Mouse (Mus musculus) midbrain, embryonic 12.5 days (tissue): Measurements from ENCODE around the gene Uox. TPM values are rescaled to one million over a fixed set of nuclear protein-coding genes. Genes with fewer than 3 reads are reported as not detected.

Experiments
- ATAC-seq: fragments of 200-750 bp; cut with Nextera tagmentation; 2 replicates; pipeline ENCODE4 v1.8.0; 2017; ENCODE audit warnings: low read depth, moderate TSS enrichment, moderate library complexity; ENCODE audit not compliant: low FRiP score
- H3K27ac ChIP-seq: fragments of 300-500 bp; sonication (generic); replicated peaks from 2 replicates; pipeline ENCODE4 v1.5.1; 2016; ENCODE audit warnings: mild to moderate bottlenecking
- H3K27me3 ChIP-seq: fragments of 300-500 bp; sonication (generic); 2 replicates; pipeline ENCODE4 v1.6.1; 2016; ENCODE audit warnings: mild to moderate bottlenecking
- H3K36me3 ChIP-seq: fragments of 300-500 bp; sonication (generic); 2 replicates; pipeline ENCODE4 v1.6.1; 2016
- H3K4me1 ChIP-seq: fragments of 300-500 bp; sonication (generic); 2 replicates; pipeline ENCODE4 v1.6.1; 2016
- H3K4me2 ChIP-seq: fragments of 300-500 bp; sonication (generic); replicated peaks from 2 replicates; pipeline ENCODE4 v1.6.1; 2016; ENCODE audit warnings: mild to moderate bottlenecking, moderate library complexity
- H3K4me3 ChIP-seq: fragments of 300-500 bp; sonication (generic); 2 replicates; pipeline ENCODE4 v1.5.1; 2016; ENCODE audit warnings: mild to moderate bottlenecking
- H3K9ac ChIP-seq: fragments of 300-500 bp; sonication (generic); replicated peaks from 2 replicates; pipeline ENCODE4 v1.6.1; 2016; ENCODE audit warnings: mild to moderate bottlenecking, moderate library complexity
- H3K9me3 ChIP-seq: fragments of 300-500 bp; sonication (generic); 2 replicates; pipeline ENCODE4 v1.6.1; 2016; ENCODE audit warnings: mild to moderate bottlenecking
- WGBS: fragments of 180-500 bp; shearing (Covaris S2); methylation state at CpG from one replicate; pipeline ENCODE4 v1.1.7; 2016; 5-methylcytosine and 5-hydroxymethylcytosine counted together
- polyA plus RNA-seq: library from polyadenylated mRNA; unstranded; fragments of >200 nt; fragmentation: Nextera tagmentation; extraction: Ambion mirVana; gene quantifications from 2 replicates; pipeline ENCODE4 v1.2.1, GENCODE M21; 2016

Gene Uox
- not detected in 2 replicates for polyA plus RNA-seq

GRCm38 (mm10) chr3:146570148-146570782 is at the start of gene Uox:
Gene Uox, plus strand, starts transcription at chr3:146570426.
- Histone ChIP-seq H3K27ac (no peak within 1 kb of the TSS), H3K27me3 (no peaks in the 10 kb centered on the region), H3K36me3 (no peaks in the 10 kb centered on the region), H3K4me1 (no peaks in the 10 kb centered on the region), H3K9me3 (no peaks in the 10 kb centered on the region), H3K4me3 (no peak within 1 kb of the TSS), H3K9ac (no peak within 1 kb of the TSS), H3K4me2 (no peak within 1 kb of the TSS)
- ATAC-seq: no peak
- 83% methylated on average over 10 of the region's 10 CpGs for WGBS

- H3K36me3 ChIP-seq: peaks cover 18% of the 10 kb centered on the region
- under 1% methylated on average over 50 of the region's 82 CpGs for whole genome bisulfite sequencing
- no peaks in the 10 kb centered on the region for H3K4me1 ChIP-seq
- H3K9ac ChIP-seq: peak within 1 kb of the TSS; percentile 76
- H3K9me3 ChIP-seq: no peaks in the 10 kb centered on the region
- H3K4me3 ChIP-seq: peak within 1 kb of the TSS; percentile 81
- H3K27ac ChIP-seq: peak within 1 kb of the TSS; percentile 96
- H3K27me3 ChIP-seq: no peaks in the 10 kb centered on the region
- ATAC-seq: peak; percentile 95
- H3K4me2 ChIP-seq: peak within 1 kb of the TSS; percentile 64
Measured at GRCm38 (mm10) chr3:146520798-146521651, 49.2 kb upstream of the Uox start, which contains the start of gene Rpf1. Gene Rpf1, minus strand, starts transcription at chr3:146521429.

GRCm38 (mm10) chr3:146521652-146522020 is 48.6 kb upstream of the Uox start:
- peak overlapping the region; percentile 81 for H3K4me3 ChIP-seq
- H3K36me3 ChIP-seq: peaks cover 18% of the 10 kb centered on the region
- 19% methylated on average over 8 of the region's 8 CpGs for WGBS
- peak overlapping the region; percentile 64 for H3K4me2 ChIP-seq
- no peaks in the 10 kb centered on the region for H3K4me1 ChIP-seq
- no peaks in the 10 kb centered on the region for H3K9me3 ChIP-seq
- peak overlapping the region; percentile 76; the same call in 1 of the 2 replicates for H3K9ac ChIP-seq
- no peaks in the 10 kb centered on the region for H3K27me3 ChIP-seq
- peak; percentile 13; the same call in 1 of the 2 replicates for ATAC-seq
- peak overlapping the region; percentile 96 for H3K27ac ChIP-seq

GRCm38 (mm10) chr3:146528335-146528734 is 41.9 kb upstream of the Uox start:
- Histone ChIP-seq H3K27ac (no peak overlapping the region; the same call in 1 of the 2 replicates), H3K4me1 (no peaks in the 10 kb centered on the region; the same call in 1 of the 2 replicates), H3K4me2 (no peak overlapping the region), H3K4me3 (no peak overlapping the region), H3K27me3 (no peaks in the 10 kb centered on the region), H3K9me3 (no peaks in the 10 kb centered on the region), H3K9ac (no peak overlapping the region), H3K36me3 (no peaks in the 10 kb centered on the region)
- 0 out of 2 replicates have a peak, but pooled peaks have one; percentile 62 for ATAC-seq
- 16% methylated on average over 2 of the region's 2 CpGs for WGBS

GRCm38 (mm10) chr3:146534986-146535385 is 35.2 kb upstream of the Uox start:
- Histone ChIP-seq H3K4me3 (no peak overlapping the region), H3K4me1 (no peaks in the 10 kb centered on the region), H3K27ac (no peak overlapping the region), H3K36me3 (no peaks in the 10 kb centered on the region), H3K9me3 (no peaks in the 10 kb centered on the region), H3K4me2 (no peak overlapping the region), H3K9ac (no peak overlapping the region), H3K27me3 (no peaks in the 10 kb centered on the region)
- WGBS: 55% methylated on average over 6 of the region's 6 CpGs
- no peak for ATAC-seq

- no peak overlapping the region for H3K4me3 ChIP-seq
- ATAC-seq: no peak
- WGBS: 90% methylated on average over 4 of the region's 4 CpGs
- no peaks in the 10 kb centered on the region for H3K27me3 ChIP-seq
- no peak overlapping the region for H3K27ac ChIP-seq
- H3K36me3 ChIP-seq: no peaks in the 10 kb centered on the region
- no peak overlapping the region for H3K9ac ChIP-seq
- H3K4me2 ChIP-seq: no peak overlapping the region
- no peaks in the 10 kb centered on the region for H3K4me1 ChIP-seq
- no peaks in the 10 kb centered on the region for H3K9me3 ChIP-seq
Measured at GRCm38 (mm10) chr3:146540521-146541273, 29.5 kb upstream of the Uox start.

GRCm38 (mm10) chr3:146543632-146544031 is 26.6 kb upstream of the Uox start:
- no peaks in the 10 kb centered on the region for H3K36me3 ChIP-seq
- no peaks in the 10 kb centered on the region for H3K9me3 ChIP-seq
- no peak overlapping the region for H3K9ac ChIP-seq
- H3K4me1 ChIP-seq: no peaks in the 10 kb centered on the region
- WGBS: 51% methylated on average over 1 of the region's 1 CpGs
- no peak overlapping the region for H3K4me3 ChIP-seq
- H3K27ac ChIP-seq: no peak overlapping the region
- no peaks in the 10 kb centered on the region for H3K27me3 ChIP-seq
- H3K4me2 ChIP-seq: no peak overlapping the region
- no peak for ATAC-seq

GRCm38 (mm10) chr3:146554816-146555215 is 15.4 kb upstream of the Uox start:
- Histone ChIP-seq H3K4me1 (no peaks in the 10 kb centered on the region), H3K27me3 (no peaks in the 10 kb centered on the region), H3K4me2 (no peak overlapping the region), H3K36me3 (no peaks in the 10 kb centered on the region), H3K9ac (no peak overlapping the region), H3K9me3 (no peaks in the 10 kb centered on the region), H3K27ac (no peak overlapping the region), H3K4me3 (no peak overlapping the region)
- 85% methylated on average over 7 of the region's 7 CpGs for WGBS
- ATAC-seq: no peak

- Histone ChIP-seq H3K9me3 (no peaks in the 10 kb centered on the region), H3K27me3 (no peaks in the 10 kb centered on the region), H3K4me1 (no peaks in the 10 kb centered on the region), H3K4me2 (no peak overlapping the region), H3K9ac (no peak overlapping the region), H3K27ac (no peak overlapping the region), H3K36me3 (no peaks in the 10 kb centered on the region), H3K4me3 (no peak overlapping the region)
- no peak for ATAC-seq
- 69% methylated on average over 1 of the region's 1 CpGs for WGBS
Measured at GRCm38 (mm10) chr3:146556567-146556966, 13.7 kb upstream of the Uox start.

- 87% methylated on average over 6 of the region's 6 CpGs for WGBS
- Histone ChIP-seq H3K27ac (no peak overlapping the region), H3K4me2 (no peak overlapping the region), H3K9ac (no peak overlapping the region), H3K36me3 (no peaks in the 10 kb centered on the region), H3K27me3 (no peaks in the 10 kb centered on the region), H3K9me3 (no peaks in the 10 kb centered on the region), H3K4me1 (no peaks in the 10 kb centered on the region), H3K4me3 (no peak overlapping the region)
- ATAC-seq: no peak
Measured at GRCm38 (mm10) chr3:146557507-146557906, 12.7 kb upstream of the Uox start.

- Histone ChIP-seq H3K4me1 (peaks cover 2% of the 10 kb centered on the region; the same call in 1 of the 2 replicates), H3K36me3 (no peaks in the 10 kb centered on the region), H3K4me2 (no peak overlapping the region), H3K9me3 (no peaks in the 10 kb centered on the region), H3K4me3 (no peak overlapping the region), H3K9ac (no peak overlapping the region), H3K27me3 (no peaks in the 10 kb centered on the region), H3K27ac (no peak overlapping the region)
- no peak for ATAC-seq
- WGBS: 87% methylated on average over 7 of the region's 7 CpGs
Measured at GRCm38 (mm10) chr3:146562936-146563335, 7.3 kb upstream of the Uox start.
